Mouse (Mus musculus) embryonic facial prominence, embryonic 11.5 days (tissue): ENCODE measurements around the gene Ccdc85c. TPM values are rescaled to one million over a fixed set of nuclear protein-coding genes. Genes with fewer than 3 reads are reported as not detected.

ENCODE experiments used
- ATAC-seq: fragments of 200-750 bp; cut with Nextera tagmentation; replicated peaks from 2 replicates; pipeline ENCODE4 v1.8.0; 2017; ENCODE audit warnings: low read depth; ENCODE audit not compliant: insufficient number of reproducible peaks, low FRiP score, low TSS enrichment
- DNase-seq: peaks from one replicate; pipeline ENCODE4 v3.0.0-alpha.2; 2015; ENCODE audit warnings: low spot score
- H3K27ac ChIP-seq: fragments of 300-500 bp; sonication (generic); replicated peaks from 2 replicates; pipeline ENCODE4 v1.5.1; 2014; ENCODE audit warnings: mild to moderate bottlenecking, low read depth, low read length, control low read depth
- H3K27me3 ChIP-seq: fragments of 300-500 bp; sonication (generic); 2 replicates; pipeline ENCODE4 v1.6.1; 2014; ENCODE audit warnings: mild to moderate bottlenecking, low read length, moderate library complexity, mixed read lengths; ENCODE audit not compliant: control insufficient read depth, insufficient read depth
- H3K36me3 ChIP-seq: fragments of 300-500 bp; sonication (generic); replicated peaks from 2 replicates; pipeline ENCODE4 v1.6.1; 2014; ENCODE audit warnings: low read depth, mild to moderate bottlenecking, low read length, moderate library complexity, mixed read lengths; ENCODE audit not compliant: control insufficient read depth, insufficient read depth
- H3K4me1 ChIP-seq: fragments of 300-500 bp; sonication (generic); 2 replicates; pipeline ENCODE4 v1.6.1; 2014; ENCODE audit warnings: low read length, mixed read lengths; ENCODE audit not compliant: control insufficient read depth, insufficient read depth
- H3K4me2 ChIP-seq: fragments of 300-500 bp; sonication (generic); 2 replicates; pipeline ENCODE4 v1.6.1; 2014; ENCODE audit warnings: low read depth, mild to moderate bottlenecking, control low read depth, low read length, moderate library complexity
- H3K4me3 ChIP-seq: fragments of 300-500 bp; sonication (generic); 2 replicates; pipeline ENCODE4 v1.5.1; 2014; ENCODE audit warnings: low read depth, low read length, control low read depth
- H3K9ac ChIP-seq: fragments of 300-500 bp; sonication (generic); replicated peaks from 2 replicates; pipeline ENCODE4 v1.6.1; 2014; ENCODE audit warnings: mild to moderate bottlenecking, control low read depth, low read length
- H3K9me3 ChIP-seq: fragments of 300-500 bp; sonication (generic); replicated peaks from 2 replicates; pipeline ENCODE4 v1.6.1; 2016; ENCODE audit warnings: mild to moderate bottlenecking, low read length, inconsistent platforms, mixed read lengths; ENCODE audit not compliant: control insufficient read depth
- WGBS: fragments of 180-500 bp; shearing (Covaris S2); extraction: QIAGEN DNeasy Blood & Tissue Kit; methylation state at CpG from one replicate; pipeline ENCODE4 v1.1.7; 2014; 5-methylcytosine and 5-hydroxymethylcytosine counted together
- polyA plus RNA-seq: library from polyadenylated mRNA; unstranded; fragments of >200 nt; fragmentation: Nextera tagmentation; extraction: Ambion mirVana; gene quantifications from 2 replicates; pipeline ENCODE4 v1.2.1, GENCODE M21; 2014

Gene Ccdc85c
- polyA plus RNA-seq, 1 experiment from 2014 or later, result 9.8 TPM

GRCm38 (mm10) chr12:108275920-108276822 lies 946 bp upstream of the Ccdc85c start:
- peak; percentile 66 for ATAC-seq
- WGBS, result under 1% methylated on average over 44 of the region's 47 CpGs

GRCm38 (mm10) chr12:108275508-108275890 lies 274 bp upstream of the Ccdc85c start:
- under 1% methylated on average over 35 of the region's 37 CpGs for WGBS
- H3K9me3 ChIP-seq, result no peaks in the 10 kb centered on the region
- H3K4me3 ChIP-seq, result peak overlapping the region; percentile 79
- H3K27ac ChIP-seq, result peak overlapping the region; percentile 85
- no peaks in the 10 kb centered on the region for H3K36me3 ChIP-seq
- peak; percentile 97 for DNase-seq
- H3K4me1 ChIP-seq, result peaks cover 17% of the 10 kb centered on the region
- peak overlapping the region; percentile 82 for H3K9ac ChIP-seq
- H3K27me3 ChIP-seq, result no peaks in the 10 kb centered on the region
- peak overlapping the region; percentile 100 for H3K4me2 ChIP-seq
- peak; percentile 91 for ATAC-seq

More at GRCm38 (mm10) chr12:108275920-108276822, 946 bp upstream of the Ccdc85c start:
- no peaks in the 10 kb centered on the region for H3K27me3 ChIP-seq
- no peaks in the 10 kb centered on the region for H3K9me3 ChIP-seq
- peak overlapping the region; percentile 85 for H3K27ac ChIP-seq
- H3K4me2 ChIP-seq, result peak overlapping the region; percentile 84
- H3K4me1 ChIP-seq, result peaks cover 17% of the 10 kb centered on the region
- DNase-seq, result peak; percentile 64
- peak overlapping the region; percentile 79 for H3K4me3 ChIP-seq
- H3K36me3 ChIP-seq, result no peaks in the 10 kb centered on the region
- H3K9ac ChIP-seq, result peak overlapping the region; percentile 82

GRCm38 (mm10) chr12:108274313-108274595 lies 971 bp downstream of the Ccdc85c start:
- Histone ChIP-seq H3K4me2 (peak overlapping the region; percentile 100), H3K9me3 (no peaks in the 10 kb centered on the region), H3K4me1 (peaks cover 17% of the 10 kb centered on the region), H3K9ac (peak overlapping the region; percentile 84), H3K4me3 (peak overlapping the region; percentile 79), H3K36me3 (no peaks in the 10 kb centered on the region), H3K27me3 (no peaks in the 10 kb centered on the region), H3K27ac (no peak overlapping the region)
- DNase-seq (no peak), ATAC-seq (no peak)
- 0% methylated on average over 33 of the region's 35 CpGs for WGBS

- WGBS, result 4% methylated on average over 21 of the region's 21 CpGs
- H3K4me2 ChIP-seq, result peak overlapping the region; percentile 100
- no peaks in the 10 kb centered on the region for H3K27me3 ChIP-seq
- H3K4me3 ChIP-seq, result peak overlapping the region; percentile 79
- ATAC-seq (no peak), DNase-seq (no peak)
- H3K27ac ChIP-seq, result no peak overlapping the region
- no peaks in the 10 kb centered on the region for H3K36me3 ChIP-seq
- no peaks in the 10 kb centered on the region for H3K9me3 ChIP-seq
- H3K9ac ChIP-seq, result peak overlapping the region; percentile 84
- peaks cover 17% of the 10 kb centered on the region for H3K4me1 ChIP-seq
These were observed 1.5 kb downstream of the Ccdc85c start for GRCm38 (mm10) chr12:108273466-108274312.

GRCm38 (mm10) chr12:108272143-108272635 lies 3.0 kb downstream of the Ccdc85c start:
- no peak overlapping the region for H3K27ac ChIP-seq
- H3K4me2 ChIP-seq, result peak overlapping the region; percentile 100
- DNase-seq (no peak), ATAC-seq (no peak)
- H3K9me3 ChIP-seq, result no peaks in the 10 kb centered on the region
- no peak overlapping the region for H3K9ac ChIP-seq
- H3K36me3 ChIP-seq, result no peaks in the 10 kb centered on the region
- H3K27me3 ChIP-seq, result no peaks in the 10 kb centered on the region
- WGBS, result 47% methylated on average over 7 of the region's 7 CpGs
- H3K4me1 ChIP-seq, result peaks cover 9% of the 10 kb centered on the region
- H3K4me3 ChIP-seq, result no peak overlapping the region

GRCm38 (mm10) chr12:108271351-108272142 lies 3.7 kb downstream of the Ccdc85c start:
- H3K9me3 ChIP-seq, result no peaks in the 10 kb centered on the region
- DNase-seq (no peak), ATAC-seq (no peak)
- H3K4me3 ChIP-seq, result no peak overlapping the region
- no peak overlapping the region for H3K27ac ChIP-seq
- H3K4me1 ChIP-seq, result peaks cover 10% of the 10 kb centered on the region
- H3K4me2 ChIP-seq, result peak overlapping the region; percentile 16
- H3K27me3 ChIP-seq, result no peaks in the 10 kb centered on the region
- no peak overlapping the region for H3K9ac ChIP-seq
- no peaks in the 10 kb centered on the region for H3K36me3 ChIP-seq
- WGBS, result 80% methylated on average over 16 of the region's 16 CpGs

- no peaks in the 10 kb centered on the region for H3K27me3 ChIP-seq
- H3K9me3 ChIP-seq, result no peaks in the 10 kb centered on the region
- no peak overlapping the region; the same call in 1 of the 2 replicates for H3K9ac ChIP-seq
- 54% methylated on average over 13 of the region's 13 CpGs for WGBS
- H3K36me3 ChIP-seq, result no peaks in the 10 kb centered on the region
- ATAC-seq, result no peak
- H3K4me1 ChIP-seq, result peaks cover 21% of the 10 kb centered on the region
- H3K27ac ChIP-seq, result no peak overlapping the region
- H3K4me3 ChIP-seq, result no peak overlapping the region
- DNase-seq, result no peak
- no peak overlapping the region for H3K4me2 ChIP-seq
These were observed 4.8 kb downstream of the Ccdc85c start for GRCm38 (mm10) chr12:108270240-108270919.
